Mouse (Mus musculus): ENCODE results near the gene Ispd. TPM values are rescaled to one million over a fixed set of nuclear protein-coding genes. Genes with fewer than 3 reads are reported as not detected.

Gene Ispd
- polyA plus RNA-seq, 1 experiment from 2014 or later = 5.2 TPM

DNA sequence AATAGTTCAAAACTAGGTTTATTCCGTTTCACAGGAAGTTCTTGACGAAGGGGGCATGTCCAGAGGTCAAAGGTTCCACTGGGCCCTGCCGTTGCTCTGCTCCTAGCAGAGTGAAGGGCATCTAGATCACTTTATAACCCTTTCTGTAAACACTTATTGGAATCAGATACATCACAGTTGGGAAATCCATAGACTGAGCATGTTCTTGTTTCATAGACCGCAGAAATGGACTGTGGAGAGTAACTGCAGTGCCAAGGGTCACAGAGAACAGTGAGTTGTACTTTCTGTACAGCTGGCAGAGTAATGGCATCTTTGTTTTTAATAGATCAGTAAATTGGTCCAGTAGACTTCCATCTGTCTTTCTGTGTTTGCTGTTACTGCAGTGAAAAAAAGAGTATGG, 94.0 kb downstream of the Ispd start:
- H3K4me1 ChIP-seq (replicated peaks; ENCODE audit: control insufficient read depth, insufficient read depth, low read length) = 0 out of 2 replicates have a peak, but pooled peaks cover 7% of the 10 kb centered on the region
- H3K4me3 ChIP-seq (ENCODE audit: low read depth, low read length) = no peak overlapping the region
- no peak for TF ChIP-seq CTCF (IDR thresholded peaks at IDR 0.05; ENCODE audit: low read depth)
- no peak overlapping the region for H3K4me2 ChIP-seq (replicated peaks; ENCODE audit: low read depth)
- no peaks in the 10 kb centered on the region for H3K36me3 ChIP-seq (ENCODE audit: control insufficient read depth, insufficient read depth)
- H3K9me3 ChIP-seq (ENCODE audit: control insufficient read depth) = no peaks in the 10 kb centered on the region
- H3K9ac ChIP-seq (ENCODE audit: low read depth, low read length) = no peak overlapping the region
- 30% methylated on average over 4 of the region's 4 CpGs for WGBS
- ATAC-seq = peak; percentile 73
- no peak overlapping the region for H3K27ac ChIP-seq (ENCODE audit: low read depth, low read length)
- H3K27me3 ChIP-seq (replicated peaks; ENCODE audit: control insufficient read depth, insufficient read depth, low read length) = no peaks in the 10 kb centered on the region

DNA sequence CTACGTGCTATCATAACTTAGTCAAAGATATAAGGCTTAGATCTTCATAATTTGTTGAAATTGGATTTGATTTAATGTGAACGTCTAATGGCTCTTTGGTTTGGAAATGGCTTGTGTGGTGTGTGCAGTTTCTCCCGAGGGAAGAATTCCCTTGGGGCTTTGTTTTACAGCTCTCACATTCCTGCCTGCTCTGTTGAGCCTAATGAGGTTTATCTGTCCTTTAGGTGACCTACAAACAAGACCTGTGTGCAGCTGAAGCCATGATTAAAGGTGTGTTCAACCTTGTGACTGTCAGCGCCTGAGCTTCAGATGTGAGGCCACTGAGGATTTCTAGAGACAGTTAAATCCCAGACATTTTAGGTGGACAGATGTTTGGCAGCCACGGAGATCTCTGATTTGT, 95.2 kb downstream of the Ispd start:
- peak; percentile 49; the same call in 1 of the 2 replicates for ATAC-seq
- WGBS = 33% methylated on average over 5 of the region's 5 CpGs
- Histone ChIP-seq H3K4me1 (replicated peaks; ENCODE audit: control insufficient read depth, insufficient read depth, low read length) (0 out of 2 replicates have a peak, but pooled peaks cover 7% of the 10 kb centered on the region), H3K36me3 (ENCODE audit: control insufficient read depth, insufficient read depth) (no peaks in the 10 kb centered on the region), H3K9ac (ENCODE audit: low read depth, low read length) (no peak overlapping the region), H3K27me3 (replicated peaks; ENCODE audit: control insufficient read depth, insufficient read depth, low read length) (no peaks in the 10 kb centered on the region), H3K9me3 (ENCODE audit: control insufficient read depth) (no peaks in the 10 kb centered on the region), H3K27ac (ENCODE audit: low read depth, low read length) (no peak overlapping the region; the same call in 1 of the 2 replicates), H3K4me3 (ENCODE audit: low read depth, low read length) (no peak overlapping the region), H3K4me2 (replicated peaks; ENCODE audit: low read depth) (no peak overlapping the region)
- TF ChIP-seq CTCF (IDR thresholded peaks at IDR 0.05; ENCODE audit: low read depth) = no peak

DNA sequence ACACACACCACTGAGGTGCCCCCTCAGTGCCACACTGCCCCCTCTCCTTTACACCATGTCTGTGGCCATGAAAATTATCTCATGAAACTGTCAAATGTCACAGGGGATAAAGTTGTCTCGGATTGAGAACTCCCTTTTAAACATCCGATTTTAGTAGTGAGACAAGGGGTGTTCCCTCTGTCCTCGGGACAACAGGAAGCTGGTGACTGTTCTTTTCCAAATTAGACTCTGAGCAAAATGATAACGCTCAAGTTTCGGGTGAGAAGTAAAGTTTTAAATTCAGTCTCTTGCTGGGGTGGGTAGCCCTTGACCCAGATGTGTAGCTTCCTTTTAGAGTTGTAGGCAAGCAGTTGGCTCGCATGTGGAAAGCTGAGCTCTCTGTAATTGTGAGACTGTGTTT, 96.3 kb downstream of the Ispd start:
- peaks cover 7% of the 10 kb centered on the region; the same call in 1 of the 2 replicates for H3K4me1 ChIP-seq (replicated peaks; ENCODE audit: control insufficient read depth, insufficient read depth, low read length)
- no peak for ATAC-seq
- no peaks in the 10 kb centered on the region for H3K36me3 ChIP-seq (ENCODE audit: control insufficient read depth, insufficient read depth)
- 47% methylated on average over 6 of the region's 6 CpGs for WGBS
- H3K27ac ChIP-seq (ENCODE audit: low read depth, low read length) = no peak overlapping the region
- no peak overlapping the region for H3K9ac ChIP-seq (ENCODE audit: low read depth, low read length)
- no peak overlapping the region for H3K4me3 ChIP-seq (ENCODE audit: low read depth, low read length)
- no peaks in the 10 kb centered on the region for H3K9me3 ChIP-seq (ENCODE audit: control insufficient read depth)
- no peaks in the 10 kb centered on the region for H3K27me3 ChIP-seq (replicated peaks; ENCODE audit: control insufficient read depth, insufficient read depth, low read length)
- TF ChIP-seq CTCF (IDR thresholded peaks at IDR 0.05; ENCODE audit: low read depth) = no peak
- no peak overlapping the region for H3K4me2 ChIP-seq (replicated peaks; ENCODE audit: low read depth)

DNA sequence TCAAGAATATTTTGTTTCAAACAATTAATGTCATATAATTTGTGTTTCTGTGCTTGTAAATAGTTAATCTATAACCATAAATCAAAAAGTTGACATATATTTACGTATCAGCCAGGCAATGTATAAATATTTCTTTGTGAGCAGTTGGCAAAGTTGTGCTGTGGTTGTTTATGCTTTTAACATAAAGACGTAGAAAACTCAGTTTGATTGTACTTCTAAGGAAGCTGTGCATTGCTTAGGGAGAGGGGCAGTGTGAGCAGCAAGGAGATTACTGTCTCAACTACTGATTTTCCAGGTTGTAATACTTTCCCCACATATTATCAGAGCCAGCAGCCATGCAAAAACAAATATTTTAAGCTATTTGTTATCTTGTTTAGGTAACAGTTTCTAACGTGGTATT, 96.7 kb downstream of the Ispd start:
- 40% methylated on average over 3 of the region's 3 CpGs for WGBS
- no peak for ATAC-seq
- H3K27me3 ChIP-seq (replicated peaks; ENCODE audit: control insufficient read depth, insufficient read depth, low read length) = no peaks in the 10 kb centered on the region
- H3K9me3 ChIP-seq (ENCODE audit: control insufficient read depth) = no peaks in the 10 kb centered on the region
- no peak overlapping the region for H3K4me2 ChIP-seq (replicated peaks; ENCODE audit: low read depth)
- no peak for TF ChIP-seq CTCF (IDR thresholded peaks at IDR 0.05; ENCODE audit: low read depth)
- H3K27ac ChIP-seq (ENCODE audit: low read depth, low read length) = no peak overlapping the region
- peaks cover 7% of the 10 kb centered on the region; the same call in 1 of the 2 replicates for H3K4me1 ChIP-seq (replicated peaks; ENCODE audit: control insufficient read depth, insufficient read depth, low read length)
- no peaks in the 10 kb centered on the region for H3K36me3 ChIP-seq (ENCODE audit: control insufficient read depth, insufficient read depth)
- H3K4me3 ChIP-seq (ENCODE audit: low read depth, low read length) = no peak overlapping the region
- H3K9ac ChIP-seq (ENCODE audit: low read depth, low read length) = no peak overlapping the region

DNA sequence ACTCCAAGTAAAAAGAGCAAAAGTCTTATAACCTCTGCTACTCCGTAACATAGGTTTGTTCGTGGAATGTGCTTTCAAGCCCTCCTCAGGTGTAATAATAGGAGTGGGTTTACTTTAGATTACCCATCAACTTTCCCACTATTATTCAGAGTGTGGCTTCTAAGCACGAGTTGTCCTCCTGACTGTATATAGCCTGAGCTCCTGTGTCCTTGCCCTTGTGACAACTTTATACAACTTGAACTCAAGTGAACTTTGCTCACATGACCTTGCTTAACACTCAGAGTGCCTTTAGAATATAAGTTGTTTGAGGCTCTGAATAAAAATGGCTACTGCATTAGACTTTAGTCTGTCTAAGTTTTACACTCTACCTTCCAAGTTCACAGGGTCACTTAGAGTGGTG, 100.5 kb downstream of the Ispd start:
- Histone ChIP-seq H3K9me3 (ENCODE audit: control insufficient read depth) (no peaks in the 10 kb centered on the region), H3K27me3 (replicated peaks; ENCODE audit: control insufficient read depth, insufficient read depth, low read length) (no peaks in the 10 kb centered on the region), H3K9ac (ENCODE audit: low read depth, low read length) (no peak overlapping the region), H3K4me3 (ENCODE audit: low read depth, low read length) (no peak overlapping the region), H3K4me2 (replicated peaks; ENCODE audit: low read depth) (no peak overlapping the region), H3K36me3 (ENCODE audit: control insufficient read depth, insufficient read depth) (no peaks in the 10 kb centered on the region), H3K4me1 (replicated peaks; ENCODE audit: control insufficient read depth, insufficient read depth, low read length) (no peaks in the 10 kb centered on the region; the same call in 1 of the 2 replicates), H3K27ac (ENCODE audit: low read depth, low read length) (no peak overlapping the region)
- no peak for TF ChIP-seq CTCF (IDR thresholded peaks at IDR 0.05; ENCODE audit: low read depth)
- peak; percentile 78 for ATAC-seq
- 58% methylated on average over 3 of the region's 3 CpGs for WGBS

DNA sequence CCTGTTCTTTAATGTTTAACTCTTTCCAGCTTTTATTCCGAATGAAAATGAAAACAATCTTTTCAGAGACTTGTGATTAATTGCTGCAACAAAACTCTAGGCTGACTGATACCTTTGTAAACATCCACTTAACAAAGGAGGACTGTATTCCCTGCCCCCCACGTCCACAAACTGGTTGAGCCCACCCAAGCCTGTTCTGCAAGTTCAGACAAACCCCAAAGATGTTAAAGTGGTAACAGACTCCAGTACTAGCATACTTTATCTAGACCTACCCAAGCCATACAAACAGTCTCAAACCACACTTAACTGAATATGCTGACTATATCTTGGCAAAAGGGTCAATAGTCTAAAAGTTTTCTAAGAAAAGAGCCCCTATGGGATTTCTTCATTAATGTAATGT, 102.1 kb downstream of the Ispd start:
- ATAC-seq = no peak
- no peak for TF ChIP-seq CTCF (IDR thresholded peaks at IDR 0.05; ENCODE audit: low read depth)
- Histone ChIP-seq H3K27ac (ENCODE audit: low read depth, low read length) (no peak overlapping the region), H3K27me3 (replicated peaks; ENCODE audit: control insufficient read depth, insufficient read depth, low read length) (no peaks in the 10 kb centered on the region), H3K36me3 (ENCODE audit: control insufficient read depth, insufficient read depth) (no peaks in the 10 kb centered on the region), H3K9me3 (ENCODE audit: control insufficient read depth) (no peaks in the 10 kb centered on the region), H3K4me3 (ENCODE audit: low read depth, low read length) (no peak overlapping the region), H3K9ac (ENCODE audit: low read depth, low read length) (no peak overlapping the region), H3K4me2 (replicated peaks; ENCODE audit: low read depth) (no peak overlapping the region), H3K4me1 (replicated peaks; ENCODE audit: control insufficient read depth, insufficient read depth, low read length) (no peaks in the 10 kb centered on the region; the same call in 1 of the 2 replicates)
- 23% methylated on average over 2 of the region's 2 CpGs for WGBS

DNA sequence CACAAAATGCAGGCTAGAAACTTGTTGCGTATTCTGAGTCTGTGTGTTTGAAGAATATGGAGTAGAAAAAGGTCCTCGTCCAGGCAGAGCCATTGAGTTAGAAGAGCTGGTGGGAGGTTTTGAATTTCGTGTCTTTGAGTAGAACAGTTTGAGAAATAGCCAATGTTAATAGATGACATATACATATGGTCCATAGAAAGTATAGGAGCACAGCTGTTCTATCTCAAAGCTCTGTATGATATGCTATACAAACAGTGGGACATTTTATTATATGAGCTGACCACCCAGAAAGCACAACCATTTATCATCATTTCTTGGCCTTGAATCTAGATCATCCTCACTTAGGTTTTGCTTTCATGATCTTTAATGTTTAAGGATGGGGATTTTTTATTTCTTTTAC, 116.3 kb downstream of the Ispd start:
- H3K4me3 ChIP-seq (ENCODE audit: low read depth, low read length) = no peak overlapping the region
- no peak overlapping the region for H3K27ac ChIP-seq (ENCODE audit: low read depth, low read length)
- H3K27me3 ChIP-seq (replicated peaks; ENCODE audit: control insufficient read depth, insufficient read depth, low read length) = no peaks in the 10 kb centered on the region
- no peak overlapping the region for H3K9ac ChIP-seq (ENCODE audit: low read depth, low read length)
- H3K4me1 ChIP-seq (replicated peaks; ENCODE audit: control insufficient read depth, insufficient read depth, low read length) = no peaks in the 10 kb centered on the region
- 64% methylated on average over 3 of the region's 3 CpGs for WGBS
- H3K36me3 ChIP-seq (ENCODE audit: control insufficient read depth, insufficient read depth) = no peaks in the 10 kb centered on the region
- TF ChIP-seq CTCF (IDR thresholded peaks at IDR 0.05; ENCODE audit: low read depth) = no peak
- H3K4me2 ChIP-seq (replicated peaks; ENCODE audit: low read depth) = no peak overlapping the region
- no peak for ATAC-seq
- H3K9me3 ChIP-seq (ENCODE audit: control insufficient read depth) = no peaks in the 10 kb centered on the region
